Mouse (Mus musculus): Measurements from ENCODE around the gene Dut. TPM values are rescaled to one million over a fixed set of nuclear protein-coding genes. Genes with fewer than 3 reads are reported as not detected.

The Dut gene
- total RNA-seq, 2 experiments from 2014 or later, result 10.2 to 12.6 TPM

GRCm38 (mm10) chr2:125295526-125295925, 48.5 kb downstream of the Dut start:
- DNase-seq, result no peak
- intact Hi-C loops (cut with DNase I; ENCODE audit: low total_unique reads), result no loop called here

DNA sequence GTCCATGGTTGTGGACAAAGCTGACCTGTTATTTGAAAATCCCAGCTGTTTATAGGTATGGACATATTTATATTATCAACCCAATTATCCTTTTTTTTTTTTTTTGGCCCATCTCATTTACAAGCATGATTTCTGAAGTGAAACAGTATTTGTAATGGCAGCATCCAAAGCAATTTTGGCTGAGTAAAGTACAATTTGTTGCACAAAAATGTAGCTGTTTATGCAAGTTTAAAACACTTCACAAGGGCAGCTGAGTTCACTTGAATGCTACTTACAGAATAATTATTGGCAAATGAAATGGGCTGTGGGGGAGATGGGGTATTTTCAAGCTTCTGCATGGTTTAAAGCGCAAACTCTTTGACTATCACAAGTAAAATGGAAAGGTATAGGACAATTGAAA, 51.9 kb downstream of the Dut start:
- intact Hi-C loops (cut with DNase I; ENCODE audit: low total_unique reads), result no loop called here
- DNase-seq, result no peak

DNA sequence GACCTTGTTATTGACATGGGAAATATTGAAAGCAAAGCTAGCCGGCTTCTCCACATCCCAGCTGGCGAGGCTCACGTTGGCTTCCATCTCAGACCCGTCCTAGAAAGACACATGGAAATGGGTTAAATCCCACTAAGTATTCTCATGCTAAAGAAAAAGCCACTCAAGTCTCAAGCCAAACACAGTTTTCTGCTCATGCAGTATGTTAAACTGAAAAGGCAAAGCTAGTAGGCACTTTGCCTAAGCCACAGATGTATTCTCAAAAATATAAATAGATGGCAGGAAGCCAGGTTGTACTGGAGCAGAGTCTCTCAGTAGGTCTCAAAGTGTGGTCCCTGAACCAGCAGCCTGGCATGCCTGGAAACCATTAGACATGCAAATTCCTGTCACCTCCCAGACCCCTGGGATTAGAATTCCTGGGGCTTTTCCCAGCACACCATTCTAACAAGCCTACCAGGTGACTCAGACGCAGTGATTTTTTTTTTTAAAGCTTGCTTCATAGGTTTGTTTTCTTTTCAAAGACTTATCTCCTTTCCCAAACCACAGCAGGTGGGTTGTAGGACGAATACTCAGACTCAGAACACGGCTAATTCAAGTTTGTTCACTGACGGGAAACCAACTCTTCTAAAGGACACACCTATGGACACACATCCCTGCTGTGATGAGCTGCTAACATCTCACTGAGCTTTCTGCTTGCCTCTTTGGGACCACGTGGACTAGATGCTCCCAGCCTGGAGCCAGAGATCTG, 55.1 kb downstream of the Dut start:
- intact Hi-C loops (cut with DNase I; ENCODE audit: low total_unique reads), result no loop called here
- no peak for DNase-seq

- no peak for DNase-seq
- intact Hi-C loops (cut with DNase I; ENCODE audit: low total_unique reads), result no loop called here
These were observed 55.6 kb downstream of the Dut start for GRCm38 (mm10) chr2:125302625-125302924.

GRCm38 (mm10) chr2:125303764-125304384, 56.9 kb downstream of the Dut start:
- intact Hi-C loops (cut with DNase I; ENCODE audit: low total_unique reads), result no loop called here
- DNase-seq, result no peak

DNA sequence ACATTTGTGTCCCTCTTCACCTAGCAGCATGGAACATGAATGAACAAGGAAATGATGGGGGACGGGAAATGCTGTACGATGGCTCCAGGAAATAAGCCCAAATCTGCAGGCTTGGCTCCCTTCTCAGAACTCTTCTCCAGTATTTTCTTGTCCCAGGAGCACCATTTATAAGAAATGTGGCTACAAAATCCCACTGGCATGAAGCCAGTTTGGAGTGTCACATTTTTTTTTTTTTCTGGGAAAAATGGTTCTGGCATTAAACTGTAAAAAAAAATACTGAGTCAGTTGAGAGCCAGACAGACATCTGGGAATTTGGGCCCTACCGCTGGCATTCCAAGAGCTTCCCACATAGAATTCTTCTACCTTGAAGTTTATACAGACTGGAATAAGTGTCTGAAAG, 57.8 kb downstream of the Dut start:
- intact Hi-C loops (cut with DNase I; ENCODE audit: low total_unique reads), result no loop called here
- DNase-seq, result no peak

- intact Hi-C loops (cut with DNase I; ENCODE audit: low total_unique reads), result no loop called here
- no peak for DNase-seq
These were observed 58.7 kb downstream of the Dut start for GRCm38 (mm10) chr2:125305671-125306070.

Other genes starting within 250 kb of the Dut start
- gene Slc24a5, start 179.1 kb upstream of the Dut start, total RNA-seq (2021), result not detected
- 1 to 10 TPM; 6.9 TPM for gene Myef2, start 123.5 kb upstream of the Dut start, total RNA-seq (2021)
- gene Ctxn2, start 110.5 kb upstream of the Dut start, total RNA-seq (2021), result not detected
- gene Slc12a1, start 94.7 kb upstream of the Dut start, total RNA-seq (2021), result not detected

Data from gastrocnemius, postnatal 14 days (tissue).